Mouse (Mus musculus): ENCODE measurements at regions not wholly inside any gene's neighbourhood (a gene's known extent, or its start where the extent isn't known, plus 50 kb on each side); places are given as distances from the start of the nearest gene placed in this dataset.

DNA sequence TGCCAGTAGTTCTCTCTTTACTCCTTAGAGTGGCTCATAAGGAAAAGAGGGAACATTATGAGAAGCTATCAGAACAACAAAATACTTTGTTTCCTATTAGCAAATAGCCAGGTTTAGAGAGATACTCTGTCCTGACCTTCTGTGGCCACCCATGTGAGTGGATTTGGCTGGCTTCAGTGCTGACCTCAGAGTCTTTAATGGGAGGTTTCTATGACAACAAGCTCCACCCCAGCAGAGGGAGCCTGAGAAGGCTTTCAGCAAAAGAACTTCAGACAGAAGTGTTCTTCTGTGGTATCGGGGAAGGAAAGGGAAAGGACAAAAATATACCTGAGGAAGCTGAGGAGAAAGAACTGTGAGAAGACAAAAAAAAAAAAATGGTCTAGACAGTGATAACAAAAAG, 108.1 kb upstream of the Nhs start:
- TF ChIP-seq CTCF (IDR thresholded peaks at IDR 0.05; ENCODE audit: control insufficient read depth, insufficient read depth, low read length) (no peak), POLR2A (IDR thresholded peaks at IDR 0.05; ENCODE audit: borderline replicate concordance, control insufficient read depth, low read depth, low read length) (no peak)
- WGBS, result 23% methylated on average over 1 of the region's 1 CpGs
- Histone ChIP-seq H3K27ac (ENCODE audit: control insufficient read depth, insufficient read depth, low read depth, low read length, poor library complexity) (no peak overlapping the region), H3K4me1 (ENCODE audit: control insufficient read depth, insufficient read depth, low read length) (no peaks in the 10 kb centered on the region), H3K4me3 (replicated peaks; ENCODE audit: control insufficient read depth, low read depth, low read length) (no peak overlapping the region)

DNA sequence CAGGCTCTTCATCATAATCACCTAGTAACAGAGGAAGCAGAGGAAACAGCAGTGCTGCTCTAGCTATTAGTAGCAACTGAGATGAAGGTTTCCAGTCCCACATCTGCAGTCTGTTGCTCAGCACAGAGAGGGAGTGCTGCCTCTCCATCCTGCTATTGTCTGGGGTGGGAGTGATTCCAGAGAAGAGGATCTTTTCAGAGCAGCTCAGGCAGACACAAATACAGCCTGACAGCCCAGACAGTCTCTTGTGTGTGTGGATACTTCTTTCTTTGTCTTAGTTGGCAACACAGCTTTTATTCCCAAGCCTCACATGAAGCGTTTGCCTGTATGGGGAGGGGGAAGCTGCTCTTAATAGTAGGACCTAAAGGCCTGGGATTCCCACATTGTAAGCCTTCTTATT, 107.2 kb upstream of the Nhs start:
- TF ChIP-seq POLR2A (IDR thresholded peaks at IDR 0.05; ENCODE audit: borderline replicate concordance, control insufficient read depth, low read depth, low read length) (no peak), CTCF (IDR thresholded peaks at IDR 0.05; ENCODE audit: control insufficient read depth, insufficient read depth, low read length) (no peak)
- H3K27ac ChIP-seq (ENCODE audit: control insufficient read depth, insufficient read depth, low read depth, low read length, poor library complexity), result no peak overlapping the region
- no peak overlapping the region for H3K4me3 ChIP-seq (replicated peaks; ENCODE audit: control insufficient read depth, low read depth, low read length)
- H3K4me1 ChIP-seq (ENCODE audit: control insufficient read depth, insufficient read depth, low read length), result no peaks in the 10 kb centered on the region
- WGBS, result 80% methylated on average over 1 of the region's 1 CpGs

DNA sequence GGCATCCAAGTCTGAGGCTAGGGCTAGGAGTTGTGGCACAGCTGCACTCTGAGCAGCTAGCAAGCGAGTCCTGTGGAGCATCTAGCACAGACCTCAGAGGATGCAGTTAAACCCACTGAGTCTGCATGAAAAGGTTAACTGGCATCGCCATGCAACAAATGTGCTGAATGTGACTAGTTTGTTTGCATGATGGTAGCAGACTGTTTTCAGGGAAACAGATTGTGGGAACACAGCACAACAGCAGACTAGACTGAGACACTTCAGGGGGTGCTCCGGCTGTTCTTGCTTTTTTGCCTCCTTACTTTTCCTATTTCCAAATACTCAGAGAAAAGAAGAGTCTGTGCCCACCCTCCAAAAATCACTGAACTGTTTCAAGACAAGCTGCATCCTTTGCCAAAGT, 97.9 kb upstream of the Nhs start:
- Histone ChIP-seq H3K4me1 (ENCODE audit: control insufficient read depth, insufficient read depth, low read length) (no peaks in the 10 kb centered on the region), H3K27ac (ENCODE audit: control insufficient read depth, insufficient read depth, low read depth, low read length, poor library complexity) (no peak overlapping the region), H3K4me3 (replicated peaks; ENCODE audit: control insufficient read depth, low read depth, low read length) (no peak overlapping the region)
- TF ChIP-seq CTCF (IDR thresholded peaks at IDR 0.05; ENCODE audit: control insufficient read depth, insufficient read depth, low read length) (no peak), POLR2A (IDR thresholded peaks at IDR 0.05; ENCODE audit: borderline replicate concordance, control insufficient read depth, low read depth, low read length) (no peak)
- 74% methylated on average over 3 of the region's 3 CpGs for WGBS

DNA sequence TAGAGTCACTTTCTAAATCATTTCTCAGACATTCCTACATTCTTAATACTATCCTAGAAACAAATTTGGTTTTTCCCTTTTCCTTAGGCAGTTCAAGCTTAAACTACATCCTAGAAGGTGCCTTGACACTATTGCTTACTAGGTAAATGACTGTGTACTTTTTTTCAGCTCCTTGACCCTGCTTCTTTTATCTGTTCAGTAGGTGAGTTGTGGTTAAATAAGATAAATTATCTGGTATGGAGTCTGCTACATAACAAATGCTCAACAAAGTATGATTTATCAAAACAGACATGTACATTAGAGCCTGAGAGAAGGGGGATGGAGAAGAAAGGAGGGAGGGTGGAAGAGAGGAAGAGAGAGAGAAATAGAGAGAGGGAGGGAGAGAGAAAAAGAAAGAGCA, 96.3 kb upstream of the Nhs start:
- H3K4me3 ChIP-seq (replicated peaks; ENCODE audit: control insufficient read depth, low read depth, low read length), result no peak overlapping the region
- no peak for TF ChIP-seq POLR2A (IDR thresholded peaks at IDR 0.05; ENCODE audit: borderline replicate concordance, control insufficient read depth, low read depth, low read length)
- no peak for TF ChIP-seq CTCF (IDR thresholded peaks at IDR 0.05; ENCODE audit: control insufficient read depth, insufficient read depth, low read length)
- H3K27ac ChIP-seq (ENCODE audit: control insufficient read depth, insufficient read depth, low read depth, low read length, poor library complexity), result no peak overlapping the region
- H3K4me1 ChIP-seq (ENCODE audit: control insufficient read depth, insufficient read depth, low read length), result no peaks in the 10 kb centered on the region

- 76% methylated on average over 3 of the region's 3 CpGs for WGBS
- TF ChIP-seq CTCF (IDR thresholded peaks at IDR 0.05; ENCODE audit: control insufficient read depth, insufficient read depth, low read length), result no peak
- no peak for TF ChIP-seq POLR2A (IDR thresholded peaks at IDR 0.05; ENCODE audit: borderline replicate concordance, control insufficient read depth, low read depth, low read length)
- no peak overlapping the region for H3K27ac ChIP-seq (ENCODE audit: control insufficient read depth, insufficient read depth, low read depth, low read length, poor library complexity)
- no peak overlapping the region for H3K4me3 ChIP-seq (replicated peaks; ENCODE audit: control insufficient read depth, low read depth, low read length)
- H3K4me1 ChIP-seq (ENCODE audit: control insufficient read depth, insufficient read depth, low read length), result no peaks in the 10 kb centered on the region
Measured at GRCm38 (mm10) chrX:162241291-162241690, 81.8 kb upstream of the Nhs start.

DNA sequence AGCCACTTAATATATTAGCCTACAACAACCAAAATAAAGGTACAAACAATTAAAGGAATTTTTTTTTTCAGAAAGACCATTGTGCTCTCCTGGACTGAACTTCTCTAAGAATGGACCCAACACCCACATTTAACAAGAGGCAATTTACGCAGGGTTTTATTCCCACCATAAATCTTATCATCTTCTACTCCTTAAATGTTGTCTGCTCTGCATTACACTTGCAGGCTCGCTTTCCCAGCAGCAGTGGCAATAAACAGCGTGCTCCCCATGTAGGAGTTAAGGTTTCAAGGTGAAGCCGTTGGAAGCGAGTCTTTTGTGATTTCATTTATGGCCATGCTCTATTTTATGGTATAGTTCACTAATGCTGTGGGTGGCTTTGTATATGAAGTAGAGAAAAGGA, 76.0 kb upstream of the Nhs start:
- TF ChIP-seq CTCF (IDR thresholded peaks at IDR 0.05; ENCODE audit: control insufficient read depth, insufficient read depth, low read length), result no peak
- no peak for TF ChIP-seq POLR2A (IDR thresholded peaks at IDR 0.05; ENCODE audit: borderline replicate concordance, control insufficient read depth, low read depth, low read length)
- Histone ChIP-seq H3K27ac (ENCODE audit: control insufficient read depth, insufficient read depth, low read depth, low read length, poor library complexity) (no peak overlapping the region), H3K4me3 (replicated peaks; ENCODE audit: control insufficient read depth, low read depth, low read length) (no peak overlapping the region), H3K4me1 (ENCODE audit: control insufficient read depth, insufficient read depth, low read length) (no peaks in the 10 kb centered on the region)
- 63% methylated on average over 5 of the region's 5 CpGs for WGBS

DNA sequence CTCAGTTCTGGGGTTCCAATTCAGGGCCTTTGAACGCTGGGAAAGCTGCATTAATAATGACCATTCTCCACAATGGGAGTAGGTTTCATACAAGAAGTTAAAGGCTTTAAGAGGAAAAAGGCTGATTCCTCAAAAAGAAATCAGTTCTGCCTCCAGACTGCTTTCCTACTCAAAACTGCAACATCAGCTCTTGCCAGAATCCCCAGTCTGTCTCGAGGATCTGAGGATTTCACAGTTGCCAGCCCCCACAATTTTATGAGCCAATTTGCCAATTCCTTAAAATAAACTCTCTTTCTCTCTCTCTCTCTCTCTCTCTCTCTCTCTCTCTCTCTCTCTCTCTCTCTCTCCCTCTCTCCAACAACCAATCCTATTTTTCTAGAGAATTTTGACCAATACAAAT, 51.3 kb upstream of the Nhs start:
- no peak overlapping the region for H3K27ac ChIP-seq (ENCODE audit: control insufficient read depth, insufficient read depth, low read depth, low read length, poor library complexity)
- no peak for TF ChIP-seq POLR2A (IDR thresholded peaks at IDR 0.05; ENCODE audit: borderline replicate concordance, control insufficient read depth, low read depth, low read length)
- no peak for TF ChIP-seq CTCF (IDR thresholded peaks at IDR 0.05; ENCODE audit: control insufficient read depth, insufficient read depth, low read length)
- 35% methylated on average over 2 of the region's 2 CpGs for WGBS
- H3K4me3 ChIP-seq (replicated peaks; ENCODE audit: control insufficient read depth, low read depth, low read length), result no peak overlapping the region
- no peaks in the 10 kb centered on the region for H3K4me1 ChIP-seq (ENCODE audit: control insufficient read depth, insufficient read depth, low read length)

Data from bone marrow, adult 2 months (tissue).